Mouse (Mus musculus) lung, postnatal 14 days (tissue): ENCODE measurements around the gene Disc1.

Experiments
- DNase-seq: peaks from one replicate; pipeline ENCODE4 v3.0.0; 2021

Disc1 gene

GRCm38 (mm10) chr8:125053505-125054435 lies at the start of gene Disc1:
Disc1 (plus strand) TSS chr8:125054195.
- DNase-seq = peak; percentile 58

GRCm38 (mm10) chr8:125012695-125013627 lies 41.0 kb upstream of the Disc1 start, which contains the start of gene Tsnax:
Tsnax (plus strand) TSS chr8:125012997.
- DNase-seq = peak; percentile 90

GRCm38 (mm10) chr8:125024085-125024484 lies 29.9 kb upstream of the Disc1 start:
- DNase-seq = no peak

GRCm38 (mm10) chr8:125027211-125027610 lies 26.8 kb upstream of the Disc1 start:
- DNase-seq = no peak

GRCm38 (mm10) chr8:125028841-125029240 lies 25.2 kb upstream of the Disc1 start:
- no peak for DNase-seq

GRCm38 (mm10) chr8:125031276-125031675 lies 22.7 kb upstream of the Disc1 start:
- no peak for DNase-seq

- DNase-seq = peak; percentile 79
Measured at GRCm38 (mm10) chr8:125034669-125035068, 19.3 kb upstream of the Disc1 start.

GRCm38 (mm10) chr8:125037081-125037480 lies 16.9 kb upstream of the Disc1 start:
- no peak for DNase-seq

GRCm38 (mm10) chr8:125038731-125039130 lies 15.3 kb upstream of the Disc1 start:
- DNase-seq = no peak

- no peak for DNase-seq
Measured at GRCm38 (mm10) chr8:125040587-125041375, 13.2 kb upstream of the Disc1 start.

- DNase-seq = no peak
Measured at GRCm38 (mm10) chr8:125041496-125041895, 12.5 kb upstream of the Disc1 start.

- DNase-seq = no peak
Measured at GRCm38 (mm10) chr8:125043394-125043793, 10.6 kb upstream of the Disc1 start.

- no peak for DNase-seq
Measured at GRCm38 (mm10) chr8:125043935-125044334, 10.1 kb upstream of the Disc1 start.

- DNase-seq = no peak
Measured at GRCm38 (mm10) chr8:125045760-125046159, 8.2 kb upstream of the Disc1 start.

GRCm38 (mm10) chr8:125049051-125049750 lies 4.8 kb upstream of the Disc1 start:
- no peak for DNase-seq

- no peak for DNase-seq
Measured at GRCm38 (mm10) chr8:125049826-125050225, 4.2 kb upstream of the Disc1 start.

GRCm38 (mm10) chr8:125052026-125052425 lies 2.0 kb upstream of the Disc1 start:
- DNase-seq = peak; percentile 88

- peak; percentile 65 for DNase-seq
Measured at GRCm38 (mm10) chr8:125054436-125054810, 428 bp downstream of the Disc1 start.

GRCm38 (mm10) chr8:125060904-125061303 lies 6.9 kb downstream of the Disc1 start:
- no peak for DNase-seq

GRCm38 (mm10) chr8:125065596-125065995 lies 11.6 kb downstream of the Disc1 start:
- DNase-seq = no peak

GRCm38 (mm10) chr8:125066913-125067595 lies 13.1 kb downstream of the Disc1 start:
- peak; percentile 69 for DNase-seq
